In genomic region chr9:107633091-107633660, GRCm38 (mm10) we compare ENCODE assay signal across 8 mouse cellular contexts. TPM values are rescaled to one million over a fixed set of nuclear protein-coding genes. Genes with fewer than 3 reads are reported as not detected.
DNase-seq lines count a peak whose midpoint lies in the region; ATAC-seq and TF ChIP-seq lines count a peak whose summit lies in the region.

No protein-coding gene starts in this region.

- H3K9ac ChIP-seq in hindbrain, embryonic 14.5 days = peak overlapping the region; percentile 82

- H3K79me2 ChIP-seq in macrophage (ENCODE audit: inconsistent target) = peaks cover 69% of the 10 kb centered on the region

- no peaks in the 10 kb centered on the region for H3K27me3 ChIP-seq in Patski
- no peaks in the 10 kb centered on the region for H3K27me3 ChIP-seq in hindbrain, embryonic 14.5 days (ENCODE audit: control insufficient read depth, insufficient read depth, low read length)

- H3K9me3 ChIP-seq in hindbrain, embryonic 14.5 days (ENCODE audit: control insufficient read depth, low read length) = no peaks in the 10 kb centered on the region

- peaks cover 66% of the 10 kb centered on the region for H3K4me1 ChIP-seq in hindbrain, embryonic 14.5 days (replicated peaks; ENCODE audit: control insufficient read depth, insufficient read depth, low read length)

- WGBS in hindbrain, embryonic 14.5 days = under 1% methylated on average over 31 of the region's 33 CpGs
- WGBS in macrophage (ENCODE audit: missing documents) = under 1% methylated on average over 33 of the region's 33 CpGs

- ATAC-seq in Patski = peak; percentile 42
- 0 out of 2 replicates have a peak, but pooled peaks have one; percentile 4 for ATAC-seq in hindbrain, embryonic 14.5 days (ENCODE audit: low FRiP score)

- no peak for TF ChIP-seq CTCF in Patski (IDR thresholded peaks at IDR 0.05)
- no peak for TF ChIP-seq CTCF in left cerebral cortex, adult 2 months (IDR thresholded peaks at IDR 0.05)

- intact Hi-C loops in left cerebral cortex, adult 2 months (cut with DNase I) = no loop called here

- peak overlapping the region; percentile 93 for H3K27ac ChIP-seq in hindbrain, embryonic 14.5 days
- peak overlapping the region; percentile 87 for H3K27ac ChIP-seq in left cerebral cortex, adult 2 months
- peak overlapping the region; percentile 95 for H3K27ac ChIP-seq in macrophage

- no peak for DNase-seq in Patski (ENCODE audit: low read depth, low spot score)
- DNase-seq in cerebellum, postnatal 25 days = peak; percentile 65 to 68
- peak; percentile 75 for DNase-seq in gastrocnemius, adult 18-20 months (ENCODE audit: low spot score)
- DNase-seq in hindbrain, embryonic 14.5 days (ENCODE audit: low spot score) = peak; percentile 61
- peak; percentile 73 to 83 for DNase-seq in left cerebral cortex, adult 2 months (ENCODE audit: extremely low spot score in 1 of 2, low spot score in 2 of 2)
- DNase-seq in right cerebral cortex, adult 2 months (ENCODE audit: low spot score in 2 of 2) = peak; percentile 72 to 83
- peak; percentile 71 for DNase-seq in urinary bladder, adult 2 months (ENCODE audit: low spot score)

- CTCF ChIA-PET in Patski (lab: Charles Lee) = interaction anchor here (1.7 kb wide), 1 partner anchor 13 kb away, joined by 11 read pairs; no protein-coding TSS in a partner anchor

- in situ Hi-C loops in Patski (cut with MboI; ENCODE audit: low pct_unique_long_range_greater_than_20kb) = no loop called here

- POLR2A ChIA-PET in Patski (lab: Charles Lee) = interaction anchor here (0.9 to 1.4 kb wide), 2 partner anchors 14 to 15 kb away, joined by 3 to 4 read pairs; no protein-coding TSS in a partner anchor

- peak overlapping the region; percentile 69 for H3K4me3 ChIP-seq in hindbrain, embryonic 14.5 days (replicated peaks; ENCODE audit: low read length)
- peak overlapping the region; percentile 84 for H3K4me3 ChIP-seq in left cerebral cortex, adult 2 months
- peak overlapping the region; percentile 99 for H3K4me3 ChIP-seq in macrophage (ENCODE audit: inconsistent target)

- H3K4me2 ChIP-seq in hindbrain, embryonic 14.5 days (replicated peaks) = peak overlapping the region; percentile 98

- H3K36me3 ChIP-seq in hindbrain, embryonic 14.5 days (replicated peaks; ENCODE audit: control insufficient read depth, insufficient read depth) = no peaks in the 10 kb centered on the region
- no peaks in the 10 kb centered on the region for H3K36me3 ChIP-seq in macrophage (ENCODE audit: inconsistent target)

RNA-seq across cellular contexts. Expression of gene Gnai2, which starts 2.0 kb away (rescaled TPM):
- 592 TPM for polyA plus RNA-seq in Patski (2021)
- total RNA-seq in gastrocnemius, adult 18-20 months (2021) = 10 to 100 TPM; 59.3 to 75.5 TPM
- 282 and 291 TPM in 2 replicates for polyA plus RNA-seq in hindbrain, embryonic 14.5 days (2014; fragmentation: Nextera tagmentation; extraction: Ambion mirVana)
- total RNA-seq in left cerebral cortex, adult 2 months (2021) = 100 to 1,000 TPM; 201 to 213 TPM
- 100 to 1,000 TPM in 23 of 26 experiments, 10 to 100 TPM in 3; 71.0 to 453 (median 221) TPM for total RNA-seq in macrophage (2018; cell fraction: chromatin; rRNA removed)
- total RNA-seq in macrophage (2018; cell fraction: cytosol; rRNA removed) = 100 to 1,000 TPM; 541 to 697 (median 633) TPM
- total RNA-seq in macrophage (2018; cell fraction: nucleus; rRNA removed) = 100 to 1,000 TPM; 118 to 431 (median 271) TPM
- polyA plus RNA-seq in macrophage (2018) = 624 to 802 TPM (median 682 TPM) in 3 replicates
- polyA plus RNA-seq in urinary bladder, adult 2 months (2012; rRNA removed) = 449 and 465 TPM in 2 replicates

RNA-seq across cellular contexts. Expression of gene Sema3b, which starts 24.1 kb away (rescaled TPM):
- 39.1 TPM for polyA plus RNA-seq in Patski (2021)
- 10 to 100 TPM; 11.0 to 11.4 TPM for total RNA-seq in gastrocnemius, adult 18-20 months (2021)
- polyA plus RNA-seq in hindbrain, embryonic 14.5 days (2014; fragmentation: Nextera tagmentation; extraction: Ambion mirVana) = 4.2 and 4.5 TPM in 2 replicates
- 1 to 10 TPM; 3.3 to 4.1 TPM for total RNA-seq in left cerebral cortex, adult 2 months (2021)
- total RNA-seq in macrophage (2018; cell fraction: chromatin; rRNA removed) = 1 to 10 TPM in 3 of 26 experiments, under 1 TPM in 14, not detected in 9; 0.17 to 2.2 (median 0.60) TPM
- under 1 TPM in 3 of 26 experiments, not detected in 23; 0.03 to 0.14 (median 0.06) TPM for total RNA-seq in macrophage (2018; cell fraction: cytosol; rRNA removed)
- total RNA-seq in macrophage (2018; cell fraction: nucleus; rRNA removed) = 1 to 10 TPM in 1 of 26 experiments, under 1 TPM in 4, not detected in 21; 0.11 to 1.0 (median 0.30) TPM
- polyA plus RNA-seq in macrophage (2018) = not detected in 3 replicates
- 57.1 and 71.0 TPM in 2 replicates for polyA plus RNA-seq in urinary bladder, adult 2 months (2012; rRNA removed)

RNA-seq across cellular contexts. Expression of gene Slc38a3, which starts 36.2 kb away (rescaled TPM):
- polyA plus RNA-seq in Patski (2021) (0.13 TPM), macrophage (2018) (not detected in 3 replicates)
- 10 to 100 TPM; 57.7 to 62.0 TPM for total RNA-seq in gastrocnemius, adult 18-20 months (2021)
- 48.3 and 48.5 TPM in 2 replicates for polyA plus RNA-seq in hindbrain, embryonic 14.5 days (2014; fragmentation: Nextera tagmentation; extraction: Ambion mirVana)
- total RNA-seq in left cerebral cortex, adult 2 months (2021) = 10 to 100 TPM; 74.7 to 76.2 TPM
- not detected for total RNA-seq in macrophage (2018; cell fraction: chromatin; rRNA removed)
- total RNA-seq in macrophage (2018; cell fraction: cytosol; rRNA removed) = not detected
- not detected for total RNA-seq in macrophage (2018; cell fraction: nucleus; rRNA removed)
- polyA plus RNA-seq in urinary bladder, adult 2 months (2012; rRNA removed) = 0.44 and 0.45 TPM in 2 replicates

RNA-seq across cellular contexts. Expression of gene Ifrd2, which starts 45.7 kb away (rescaled TPM):
- polyA plus RNA-seq in Patski (2021) (19.1 TPM), macrophage (2018) (4.4 to 25.0 TPM (median 10.0 TPM) in 3 replicates)
- total RNA-seq in gastrocnemius, adult 18-20 months (2021) = 10 to 100 TPM; 44.6 to 49.7 TPM
- polyA plus RNA-seq in hindbrain, embryonic 14.5 days (2014; fragmentation: Nextera tagmentation; extraction: Ambion mirVana) = 11.2 and 16.5 TPM in 2 replicates
- 10 to 100 TPM; 10.5 to 10.9 TPM for total RNA-seq in left cerebral cortex, adult 2 months (2021)
- total RNA-seq in macrophage (2018; cell fraction: chromatin; rRNA removed) = 10 to 100 TPM in 7 of 26 experiments, 1 to 10 TPM in 19; 2.6 to 17.1 (median 7.9) TPM
- total RNA-seq in macrophage (2018; cell fraction: cytosol; rRNA removed) = 10 to 100 TPM in 1 of 26 experiments, 1 to 10 TPM in 25; 3.3 to 10.4 (median 6.3) TPM
- 10 to 100 TPM in 6 of 26 experiments, 1 to 10 TPM in 20; 2.1 to 27.4 (median 5.2) TPM for total RNA-seq in macrophage (2018; cell fraction: nucleus; rRNA removed)
- 31.3 and 36.0 TPM in 2 replicates for polyA plus RNA-seq in urinary bladder, adult 2 months (2012; rRNA removed)

RNA-seq across cellular contexts. Expression of gene Gnat1, which starts 46.3 kb away (rescaled TPM):
- polyA plus RNA-seq in Patski (2021) (2.2 TPM), macrophage (2018) (not detected in 3 replicates)
- not detected for total RNA-seq in gastrocnemius, adult 18-20 months (2021)
- polyA plus RNA-seq in hindbrain, embryonic 14.5 days (2014; fragmentation: Nextera tagmentation; extraction: Ambion mirVana) = 1.3 TPM in 2 replicates
- total RNA-seq in left cerebral cortex, adult 2 months (2021) = under 1 TPM in 1 of 2 experiments, not detected in 1; 0.18 TPM
- 1 to 10 TPM in 8 of 26 experiments, not detected in 18; 2.2 to 2.9 (median 2.5) TPM for total RNA-seq in macrophage (2018; cell fraction: chromatin; rRNA removed)
- under 1 TPM in 1 of 26 experiments, not detected in 25; 0.14 TPM for total RNA-seq in macrophage (2018; cell fraction: cytosol; rRNA removed)
- total RNA-seq in macrophage (2018; cell fraction: nucleus; rRNA removed) = 1 to 10 TPM in 4 of 26 experiments, not detected in 22; 1.4 to 4.9 (median 1.9) TPM
- polyA plus RNA-seq in urinary bladder, adult 2 months (2012; rRNA removed) = 0.06 TPM in 1 of 2 replicates, not detected in the other

Comparison
In these comparisons a context has a peak if more than half of its experiments do, and no peak if none do; other contexts are left out.
1. RNA of gene Slc38a3, which starts 36.2 kb away (polyA plus RNA-seq): 48.3 to 48.5 TPM in hindbrain, embryonic 14.5 days; 0.44 to 0.45 TPM in urinary bladder, adult 2 months, 0.13 TPM in Patski (single experiment) and not detected in macrophage; every median in the first group is over 10 times any median in the second.
2. Peak in every context shown above with its lines, with median percentiles within 50 percentile points of each other: H3K27ac ChIP-seq and H3K4me3 ChIP-seq.